Mouse (Mus musculus) Patski (cell line): ENCODE measurements around the gene Fam49a. TPM values are rescaled to one million over a fixed set of nuclear protein-coding genes. Genes with fewer than 3 reads are reported as not detected.
"Not testable (repeated sequence)": the region's sequence is repeated elsewhere in the genome, so short reads cannot be mapped to it uniquely, and the experiment has no call there.

Source experiments
- ATAC-seq: fragments of 100-300 bp; one replicate; pipeline ENCODE4 v1.8.0; 2021
- CTCF ChIA-PET: fragments of 350-600 bp; sonication (Branson Sonifier 250); formaldehyde crosslinking; loops from one replicate; lab custom pipeline; 2022; ENCODE audit warnings: inconsistent platforms; lab: Charles Lee
- POLR2A ChIA-PET: fragments of 350-600 bp; sonication (Branson Sonifier 250); formaldehyde crosslinking; loops from one replicate; lab custom pipeline; 2022; ENCODE audit warnings: antibody characterized with exemption, inconsistent platforms; lab: Charles Lee
- DNase-seq: peaks from one replicate; pipeline ENCODE4 v3.0.0-alpha.2; 2011; ENCODE audit warnings: low read depth, low spot score
- H3K27me3 ChIP-seq: fragments of 371-371 bp; one replicate; pipeline ENCODE4 v1.5.1; 2021
- CTCF ChIP-seq: fragments of 100-300 bp; IDR thresholded peaks from one replicate; pipeline ENCODE4 v1.5.1; 2021
- in situ Hi-C: fragments of 300-500 bp; cut with MboI; formaldehyde crosslinking; loops from 3 replicates; pipeline ENCODE4 v1.11.1; 2018; ENCODE audit warnings: low pct_unique_long_range_greater_than_20kb, mixed read lengths
- polyA plus RNA-seq: library from polyadenylated mRNA; unstranded; gene quantifications from one replicate; pipeline ENCODE4 v1.2.3, GENCODE M21; 2021

Gene Fam49a
- polyA plus RNA-seq, 1 experiment from 2014 or later = 2.7 TPM

- H3K27me3 ChIP-seq = peaks cover 17% of the 10 kb centered on the region
- CTCF ChIA-PET = no interaction called here
- ATAC-seq = no peak
- POLR2A ChIA-PET = no interaction called here
- no peak for DNase-seq
- TF ChIP-seq CTCF = no peak
- in situ Hi-C loops = no loop called here
These were observed 25.0 kb upstream of the Fam49a start for GRCm38 (mm10) chr12:12236978-12237377.

- POLR2A ChIA-PET = no interaction called here
- no peak for ATAC-seq
- no peak for DNase-seq
- CTCF ChIA-PET = no interaction called here
- in situ Hi-C loops = no loop called here
- no peak for TF ChIP-seq CTCF
- peaks cover 17% of the 10 kb centered on the region for H3K27me3 ChIP-seq
These were observed 22.4 kb upstream of the Fam49a start for GRCm38 (mm10) chr12:12239502-12239901.

- ATAC-seq = no peak
- no peak for TF ChIP-seq CTCF
- POLR2A ChIA-PET = interaction anchor here (0.7 kb wide), 1 partner anchor 1263 kb away, joined by 4 read pairs; no protein-coding TSS in a partner anchor
- CTCF ChIA-PET = no interaction called here
- in situ Hi-C loops = no loop called here
- DNase-seq = no peak
- peaks cover 18% of the 10 kb centered on the region for H3K27me3 ChIP-seq
These were observed 18.8 kb upstream of the Fam49a start for GRCm38 (mm10) chr12:12243148-12243547.

- CTCF ChIA-PET, H3K27me3 ChIP-seq, in situ Hi-C loops, DNase-seq, ATAC-seq, POLR2A ChIA-PET: not testable (repeated sequence)
These were observed 14.9 kb upstream of the Fam49a start for GRCm38 (mm10) chr12:12247023-12247422.

- ChIA-PET POLR2A (no interaction called here), CTCF (no interaction called here)
- no peak for ATAC-seq
- in situ Hi-C loops = no loop called here
- no peak for DNase-seq
- peaks cover 16% of the 10 kb centered on the region for H3K27me3 ChIP-seq
- TF ChIP-seq CTCF = no peak
These were observed 12.4 kb upstream of the Fam49a start for GRCm38 (mm10) chr12:12249521-12249920.

GRCm38 (mm10) chr12:12253526-12253925, 8.4 kb upstream of the Fam49a start:
- in situ Hi-C loops = no loop called here
- ChIA-PET POLR2A (no interaction called here), CTCF (interaction anchor here (1.0 kb wide), 1 partner anchor 48 kb away, joined by 3 read pairs; no protein-coding TSS in a partner anchor)
- DNase-seq (no peak), ATAC-seq (no peak)
- H3K27me3 ChIP-seq = peaks cover 15% of the 10 kb centered on the region
- TF ChIP-seq CTCF = no peak

GRCm38 (mm10) chr12:12254139-12254538, 7.8 kb upstream of the Fam49a start:
- ChIA-PET CTCF (interaction anchor here (1.0 kb wide), 1 partner anchor 49 kb away, joined by 3 read pairs; no protein-coding TSS in a partner anchor), POLR2A (no interaction called here)
- DNase-seq = no peak
- no peak for ATAC-seq
- in situ Hi-C loops = no loop called here
- H3K27me3 ChIP-seq = peaks cover 15% of the 10 kb centered on the region
- no peak for TF ChIP-seq CTCF

GRCm38 (mm10) chr12:12260979-12261960, 669 bp upstream of the Fam49a start:
- CTCF ChIA-PET = interaction anchor here (0.9 kb wide), 1 partner anchor 55 kb away, joined by 3 read pairs; no protein-coding TSS in a partner anchor
- POLR2A ChIA-PET = no interaction called here
- no peak for TF ChIP-seq CTCF
- peaks cover 12% of the 10 kb centered on the region for H3K27me3 ChIP-seq
- DNase-seq (peak; percentile 7), ATAC-seq (peak; percentile 72)
- in situ Hi-C loops = no loop called here

- no peak for TF ChIP-seq CTCF
- H3K27me3 ChIP-seq = peaks cover 12% of the 10 kb centered on the region
- ChIA-PET POLR2A (no interaction called here), CTCF (interaction anchor here (0.7 kb wide), 1 partner anchor 16 kb away, joined by 3 read pairs; no protein-coding TSS in a partner anchor)
- DNase-seq (no peak), ATAC-seq (no peak)
- in situ Hi-C loops = no loop called here
These were observed 1.4 kb downstream of the Fam49a start for GRCm38 (mm10) chr12:12263371-12263791.

- ChIA-PET CTCF (no interaction called here), POLR2A (no interaction called here)
- DNase-seq (no peak), ATAC-seq (no peak)
- no peak for TF ChIP-seq CTCF
- in situ Hi-C loops = no loop called here
- peaks cover 12% of the 10 kb centered on the region for H3K27me3 ChIP-seq
These were observed 2.2 kb downstream of the Fam49a start for GRCm38 (mm10) chr12:12264151-12264550.

- ATAC-seq = no peak
- no peak for TF ChIP-seq CTCF
- H3K27me3 ChIP-seq = peaks cover 12% of the 10 kb centered on the region
- no peak for DNase-seq
- in situ Hi-C loops = no loop called here
- CTCF ChIA-PET = no interaction called here
- POLR2A ChIA-PET = no interaction called here
These were observed 4.6 kb downstream of the Fam49a start for GRCm38 (mm10) chr12:12266552-12266951.
